Mouse (Mus musculus) liver, embryonic 16.5 days (tissue): ENCODE data around the gene Odf3. TPM values are rescaled to one million over a fixed set of nuclear protein-coding genes. Genes with fewer than 3 reads are reported as not detected.
"Not testable (repeated sequence)": the region's sequence is repeated elsewhere in the genome, so short reads cannot be mapped to it uniquely, and the experiment has no call there.

Experiments used
- ATAC-seq: fragments of 200-750 bp; cut with Nextera tagmentation; 2 replicates; pipeline ENCODE4 v1.8.0; 2017; ENCODE audit warnings: low read depth, mild to moderate bottlenecking, moderate number of reproducible peaks, moderate library complexity
- H3K27ac ChIP-seq: fragments of 300-500 bp; sonication (generic); 2 replicates; pipeline ENCODE4 v1.5.1; 2014; ENCODE audit warnings: mild to moderate bottlenecking, low read length
- H3K27me3 ChIP-seq: fragments of 300-500 bp; sonication (generic); 2 replicates; pipeline ENCODE4 v1.6.1; 2014; ENCODE audit warnings: low read depth, low read length, mixed read lengths; ENCODE audit not compliant: control insufficient read depth, insufficient read depth
- H3K36me3 ChIP-seq: fragments of 300-500 bp; sonication (generic); 2 replicates; pipeline ENCODE4 v1.6.1; 2014; ENCODE audit warnings: mild to moderate bottlenecking; ENCODE audit not compliant: control insufficient read depth, insufficient read depth
- H3K4me1 ChIP-seq: fragments of 300-500 bp; sonication (generic); 2 replicates; pipeline ENCODE4 v1.6.1; 2014; ENCODE audit warnings: low read depth, low read length, mixed read lengths; ENCODE audit not compliant: control insufficient read depth
- H3K4me2 ChIP-seq: fragments of 300-500 bp; sonication (generic); 2 replicates; pipeline ENCODE4 v1.6.1; 2014; ENCODE audit warnings: low read depth, low read length, mixed read lengths
- H3K4me3 ChIP-seq: fragments of 300-500 bp; sonication (generic); 2 replicates; pipeline ENCODE4 v1.5.1; 2014; ENCODE audit warnings: low read depth, mild to moderate bottlenecking, low read length
- H3K9ac ChIP-seq: fragments of 300-500 bp; sonication (generic); 2 replicates; pipeline ENCODE4 v1.6.1; 2014; ENCODE audit warnings: low read depth, low read length
- H3K9me3 ChIP-seq: fragments of 300-500 bp; sonication (generic); replicated peaks from 2 replicates; pipeline ENCODE4 v1.6.1; 2016; ENCODE audit warnings: low read length; ENCODE audit not compliant: control insufficient read depth
- WGBS: fragments of 180-500 bp; shearing (Covaris S2); extraction: QIAGEN DNeasy Blood & Tissue Kit; methylation state at CpG from one replicate; pipeline ENCODE4 v1.1.7; 2014; ENCODE audit not compliant: insufficient replicate concordance; 5-methylcytosine and 5-hydroxymethylcytosine counted together
- polyA plus RNA-seq: library from polyadenylated mRNA; unstranded; fragments of >200 nt; fragmentation: Nextera tagmentation; extraction: Ambion mirVana; gene quantifications from 2 replicates; pipeline ENCODE4 v1.2.1, GENCODE M21; 2015

Gene Odf3
- polyA plus RNA-seq, 1 experiment from 2014 or later, result not detected

DNA sequence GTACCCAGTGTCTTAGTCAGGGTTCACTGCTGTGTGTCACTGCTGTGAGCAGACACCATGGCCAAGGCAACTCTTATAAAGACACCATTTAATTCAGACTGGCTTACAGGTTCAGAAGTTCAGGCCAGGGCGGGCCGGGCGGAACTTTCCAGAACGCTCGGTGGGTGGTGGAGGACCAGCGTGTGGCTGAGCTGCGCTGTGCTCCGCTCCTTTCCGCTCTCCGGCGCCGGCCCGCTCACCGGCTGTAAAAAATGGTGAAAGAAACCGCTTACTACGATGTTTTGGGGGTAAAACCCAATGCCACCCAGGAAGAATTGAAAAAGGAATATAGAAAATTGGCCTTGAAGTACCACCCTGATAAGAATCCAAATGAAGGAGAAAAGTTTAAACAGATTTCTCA lies 43.0 kb downstream of the Odf3 start:
- not testable (repeated sequence) for ATAC-seq, H3K27ac ChIP-seq, H3K27me3 ChIP-seq, H3K4me2 ChIP-seq, H3K4me1 ChIP-seq, H3K9ac ChIP-seq, H3K4me3 ChIP-seq, H3K9me3 ChIP-seq
- peaks cover 32% of the 10 kb centered on the region for H3K36me3 ChIP-seq
- WGBS, result 91% methylated on average over 16 of the region's 16 CpGs

DNA sequence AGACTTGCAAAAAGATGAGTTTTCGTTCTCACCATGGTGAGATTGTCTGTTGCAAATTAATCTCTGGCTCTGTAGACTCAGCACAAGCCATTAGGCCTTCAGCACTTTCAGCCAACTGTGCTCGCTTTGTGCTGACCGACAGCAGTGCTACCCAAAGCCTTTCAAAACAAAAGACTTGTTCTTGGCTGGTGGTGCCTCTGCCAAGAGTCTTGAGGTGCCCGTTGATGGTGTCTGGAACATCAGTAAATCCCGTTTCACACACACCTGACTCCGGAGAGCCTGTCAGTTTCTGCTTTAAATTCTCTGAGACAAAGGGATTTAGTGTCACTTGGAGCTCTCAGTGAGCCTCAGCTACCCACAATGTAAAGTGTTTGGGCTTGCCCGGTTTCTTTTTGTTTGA lies 46.4 kb downstream of the Odf3 start:
- no peak for ATAC-seq
- no peaks in the 10 kb centered on the region for H3K9me3 ChIP-seq

DNA sequence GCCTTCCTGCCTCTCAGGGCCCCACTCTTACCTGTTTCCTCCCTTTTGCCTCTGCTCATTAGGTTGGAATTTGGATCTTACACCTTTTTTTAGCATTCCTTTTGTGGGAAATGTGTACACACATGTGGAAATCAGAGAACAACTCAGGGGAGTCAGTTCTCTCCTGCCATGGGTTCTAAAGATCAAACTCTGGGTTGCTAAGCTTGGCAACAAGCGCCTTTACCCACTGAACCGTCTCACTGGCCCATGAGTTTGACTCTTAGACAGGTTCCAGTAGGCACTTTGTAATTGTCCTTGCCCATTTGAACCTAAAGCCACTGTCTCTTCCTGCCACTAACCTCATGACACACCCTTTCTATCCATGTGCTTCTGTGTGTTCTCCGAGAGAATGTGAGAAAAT lies 47.0 kb downstream of the Odf3 start:
- ATAC-seq, result no peak
- Histone ChIP-seq H3K36me3 (peaks cover 21% of the 10 kb centered on the region), H3K4me2 (no peak overlapping the region), H3K9me3 (no peaks in the 10 kb centered on the region), H3K9ac (no peak overlapping the region), H3K4me1 (no peaks in the 10 kb centered on the region), H3K4me3 (no peak overlapping the region), H3K27ac (no peak overlapping the region), H3K27me3 (no peaks in the 10 kb centered on the region)
- 85% methylated on average over 3 of the region's 3 CpGs for WGBS

More for the DNA sequence above, 46.4 kb downstream of the Odf3 start:
- 81% methylated on average over 7 of the region's 7 CpGs for WGBS
- H3K27me3 ChIP-seq, result no peaks in the 10 kb centered on the region
- H3K4me1 ChIP-seq, result no peaks in the 10 kb centered on the region
- H3K4me2 ChIP-seq, result no peak overlapping the region
- H3K27ac ChIP-seq, result no peak overlapping the region
- H3K9ac ChIP-seq, result no peak overlapping the region
- H3K4me3 ChIP-seq, result no peak overlapping the region
- H3K36me3 ChIP-seq, result peaks cover 26% of the 10 kb centered on the region

DNA sequence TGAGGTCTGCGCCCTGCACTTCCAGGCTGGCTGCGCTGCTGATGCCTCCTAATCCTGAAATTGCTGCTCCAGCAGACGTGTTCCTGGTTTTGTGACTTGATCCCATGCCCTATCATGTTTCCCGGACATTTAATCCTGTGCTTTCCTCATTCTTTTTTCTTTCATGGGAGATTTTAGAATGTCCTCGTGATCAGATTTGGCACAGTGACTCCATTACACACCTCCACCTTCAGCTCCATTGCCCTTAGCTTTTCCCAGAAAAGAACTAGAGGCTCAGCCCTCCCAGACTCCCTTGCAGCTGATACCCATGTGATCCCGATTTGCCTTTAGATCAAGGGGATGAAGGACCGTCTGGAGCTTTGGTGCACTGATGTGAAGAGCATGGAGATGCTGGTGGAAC lies 50.3 kb downstream of the Odf3 start:
- Histone ChIP-seq H3K27ac (no peak overlapping the region), H3K4me1 (no peaks in the 10 kb centered on the region)

DNA sequence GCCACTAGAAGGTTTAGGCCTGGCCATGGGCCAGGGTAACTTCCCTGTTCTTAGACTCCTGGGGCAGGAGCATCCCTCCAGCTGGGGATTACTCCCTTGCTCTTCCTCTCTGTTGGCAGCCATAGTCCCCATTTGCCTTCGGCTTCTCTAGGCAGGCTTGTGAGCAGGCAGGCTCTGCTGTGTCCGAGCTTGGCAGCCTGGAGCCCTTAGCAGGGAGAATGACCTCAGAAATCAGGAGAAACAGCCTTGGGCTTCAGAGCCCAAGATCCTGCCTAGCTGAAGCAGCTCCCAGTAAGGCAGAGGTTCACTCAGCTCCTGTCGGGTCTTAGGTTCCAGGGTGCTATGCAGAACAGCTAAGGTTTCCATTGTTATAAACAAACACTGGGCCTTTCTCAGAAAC lies 51.5 kb downstream of the Odf3 start:
- H3K9me3 ChIP-seq, result no peaks in the 10 kb centered on the region
- no peak overlapping the region for H3K27ac ChIP-seq
- ATAC-seq, result no peak
- H3K4me2 ChIP-seq, result no peak overlapping the region
- 78% methylated on average over 3 of the region's 3 CpGs for WGBS
- H3K9ac ChIP-seq, result no peak overlapping the region
- H3K27me3 ChIP-seq, result no peaks in the 10 kb centered on the region
- H3K4me3 ChIP-seq, result no peak overlapping the region
- H3K36me3 ChIP-seq, result peaks cover 10% of the 10 kb centered on the region
- no peaks in the 10 kb centered on the region for H3K4me1 ChIP-seq

More for the DNA sequence above, 50.3 kb downstream of the Odf3 start:
- H3K4me2 ChIP-seq, result no peak overlapping the region
- H3K36me3 ChIP-seq, result peaks cover 10% of the 10 kb centered on the region
- ATAC-seq, result no peak
- no peak overlapping the region for H3K9ac ChIP-seq
- no peak overlapping the region for H3K4me3 ChIP-seq
- no peaks in the 10 kb centered on the region for H3K27me3 ChIP-seq
- H3K9me3 ChIP-seq, result no peaks in the 10 kb centered on the region
- 75% methylated on average over 7 of the region's 7 CpGs for WGBS

DNA sequence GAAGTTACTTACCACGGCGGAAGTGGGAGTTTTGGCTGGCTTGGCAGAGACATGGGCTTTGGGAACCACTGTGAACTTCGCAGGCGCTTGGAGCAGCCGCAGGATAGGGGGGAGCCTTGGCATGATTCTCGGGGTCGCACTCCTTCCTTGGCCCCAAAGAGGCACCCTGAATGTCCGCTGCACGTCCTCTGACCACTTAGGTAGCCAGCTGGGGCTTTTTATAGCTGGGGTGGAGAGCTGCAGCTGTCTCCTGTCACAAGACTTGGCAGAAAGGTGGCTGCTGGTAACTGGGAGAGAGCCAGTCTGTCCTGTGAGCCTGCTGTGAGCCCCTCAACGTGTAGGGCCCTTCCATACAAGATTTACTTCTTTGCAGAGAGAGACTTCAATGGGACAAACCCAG lies 52.6 kb downstream of the Odf3 start, which contains the start of gene Cox8b:
Gene Cox8b (minus strand): TSS at position 227 of the 400 bp plus-strand sequence.
- H3K4me2 ChIP-seq, result no peak within 1 kb of the TSS
- no peaks in the 10 kb centered on the region for H3K4me1 ChIP-seq
- H3K27ac ChIP-seq, result no peak within 1 kb of the TSS
- H3K9me3 ChIP-seq, result no peaks in the 10 kb centered on the region
- 76% methylated on average over 10 of the region's 10 CpGs for WGBS
- H3K4me3 ChIP-seq, result no peak within 1 kb of the TSS
- H3K36me3 ChIP-seq, result peaks cover 10% of the 10 kb centered on the region
- H3K27me3 ChIP-seq, result no peaks in the 10 kb centered on the region
- H3K9ac ChIP-seq, result no peak within 1 kb of the TSS
- no peak for ATAC-seq

Other genes with a start within 250 kb of the Odf3 start
- not detected in 2 replicates for gene Olfr46, start 246.5 kb upstream of the Odf3 start, polyA plus RNA-seq
- gene Olfr61, start 218.8 kb upstream of the Odf3 start, polyA plus RNA-seq, result not detected in 2 replicates
- gene Olfr53, start 201.4 kb upstream of the Odf3 start, polyA plus RNA-seq, result not detected in 2 replicates
- gene Olfr539, start 187.9 kb upstream of the Odf3 start, polyA plus RNA-seq, result not detected in 2 replicates
- not detected in 2 replicates for gene Olfr45, start 165.9 kb upstream of the Odf3 start, polyA plus RNA-seq
- not detected in 2 replicates for gene Olfr541, start 150.5 kb upstream of the Odf3 start, polyA plus RNA-seq
- gene Cyp2e1, start 84.1 kb upstream of the Odf3 start, polyA plus RNA-seq, result 0.97 and 1.1 TPM in 2 replicates
- gene Syce1, start 60.0 kb upstream of the Odf3 start, polyA plus RNA-seq, result 0.07 and 0.14 TPM in 2 replicates
- gene Zfp941, start 25.6 kb upstream of the Odf3 start, polyA plus RNA-seq, result 0.06 and 0.16 TPM in 2 replicates
- 30.3 and 32.9 TPM in 2 replicates for gene Urah, start 12.8 kb upstream of the Odf3 start, polyA plus RNA-seq
- not detected in 2 replicates for gene Scgb1c1, start 2.3 kb upstream of the Odf3 start, polyA plus RNA-seq
- gene Gm45785, start 8.5 kb downstream of the Odf3 start, polyA plus RNA-seq, result not detected in 2 replicates
- 21.2 and 21.5 TPM in 2 replicates for gene Ric8a, start 9.2 kb downstream of the Odf3 start, polyA plus RNA-seq
- 19.3 and 20.9 TPM in 2 replicates for gene Bet1l, start 9.8 kb downstream of the Odf3 start, polyA plus RNA-seq
- 108 and 123 TPM in 2 replicates for gene Psmd13, start 34.2 kb downstream of the Odf3 start, polyA plus RNA-seq
- gene Sirt3, start 34.5 kb downstream of the Odf3 start, polyA plus RNA-seq, result 21.9 and 23.6 TPM in 2 replicates
- 1.4 and 3.4 TPM in 2 replicates for gene Cox8b, start 52.6 kb downstream of the Odf3 start, polyA plus RNA-seq
- 7.8 and 10.8 TPM in 2 replicates for gene Nlrp6, start 73.1 kb downstream of the Odf3 start, polyA plus RNA-seq
- 6.0 and 7.9 TPM in 2 replicates for gene Pgghg, start 93.6 kb downstream of the Odf3 start, polyA plus RNA-seq
- 0.26 and 0.44 TPM in 2 replicates for gene Ifitm5, start 102.5 kb downstream of the Odf3 start, polyA plus RNA-seq
- not detected in 2 replicates for gene Gm45717, start 108.1 kb downstream of the Odf3 start, polyA plus RNA-seq
- 391 and 458 TPM in 2 replicates for gene Ifitm2, start 108.2 kb downstream of the Odf3 start, polyA plus RNA-seq
- 15.2 and 15.4 TPM in 2 replicates for gene Ifitm1, start 119.4 kb downstream of the Odf3 start, polyA plus RNA-seq
- gene Ifitm3, start 163.0 kb downstream of the Odf3 start, polyA plus RNA-seq, result 68.0 and 76.2 TPM in 2 replicates
- gene Ifitm6, start 170.1 kb downstream of the Odf3 start, polyA plus RNA-seq, result 23.3 and 28.4 TPM in 2 replicates
- gene Gm17387, start 181.3 kb downstream of the Odf3 start, polyA plus RNA-seq, result not detected in 2 replicates
- 0.35 and 0.37 TPM in 2 replicates for gene B4galnt4, start 213.3 kb downstream of the Odf3 start, polyA plus RNA-seq
- 0.69 and 1.1 TPM in 2 replicates for gene Pkp3, start 230.4 kb downstream of the Odf3 start, polyA plus RNA-seq